Mouse (Mus musculus) 3134 (cell line): ENCODE measurements around the gene Pnck.

Experiments used
- DNase-seq: peaks from one replicate; pipeline ENCODE4 v3.0.0-alpha.2; 2011; ENCODE audit warnings: low spot score; ENCODE audit not compliant: insufficient read length; ENCODE audit errors: extremely low read depth

Pnck gene

GRCm38 (mm10) chrX:73639901-73640469 lies 19.9 kb downstream of the Pnck start:
- DNase-seq, result peak; percentile 35

GRCm38 (mm10) chrX:73639255-73639675 lies 20.7 kb downstream of the Pnck start, which contains the start of gene Dusp9:
Dusp9 (plus strand) TSS chrX:73639419.
- peak; percentile 87 for DNase-seq

- DNase-seq, result no peak
Observed at GRCm38 (mm10) chrX:73637415-73637814, 22.5 kb downstream of the Pnck start.

GRCm38 (mm10) chrX:73635425-73635824 lies 24.5 kb downstream of the Pnck start:
- DNase-seq, result no peak

GRCm38 (mm10) chrX:73626981-73627380 lies 32.9 kb downstream of the Pnck start:
- DNase-seq, result no peak

- DNase-seq, result no peak
Observed at GRCm38 (mm10) chrX:73619890-73620289, 40.0 kb downstream of the Pnck start.

- DNase-seq, result no peak
Observed at GRCm38 (mm10) chrX:73619401-73619800, 40.5 kb downstream of the Pnck start.

- no peak for DNase-seq
Observed at GRCm38 (mm10) chrX:73615876-73616275, 44.0 kb downstream of the Pnck start.

GRCm38 (mm10) chrX:73613665-73614064 lies 46.3 kb downstream of the Pnck start:
- no peak for DNase-seq
